Mouse (Mus musculus): ENCODE measurements around the gene Kif24.

Kif24 gene

DNA sequence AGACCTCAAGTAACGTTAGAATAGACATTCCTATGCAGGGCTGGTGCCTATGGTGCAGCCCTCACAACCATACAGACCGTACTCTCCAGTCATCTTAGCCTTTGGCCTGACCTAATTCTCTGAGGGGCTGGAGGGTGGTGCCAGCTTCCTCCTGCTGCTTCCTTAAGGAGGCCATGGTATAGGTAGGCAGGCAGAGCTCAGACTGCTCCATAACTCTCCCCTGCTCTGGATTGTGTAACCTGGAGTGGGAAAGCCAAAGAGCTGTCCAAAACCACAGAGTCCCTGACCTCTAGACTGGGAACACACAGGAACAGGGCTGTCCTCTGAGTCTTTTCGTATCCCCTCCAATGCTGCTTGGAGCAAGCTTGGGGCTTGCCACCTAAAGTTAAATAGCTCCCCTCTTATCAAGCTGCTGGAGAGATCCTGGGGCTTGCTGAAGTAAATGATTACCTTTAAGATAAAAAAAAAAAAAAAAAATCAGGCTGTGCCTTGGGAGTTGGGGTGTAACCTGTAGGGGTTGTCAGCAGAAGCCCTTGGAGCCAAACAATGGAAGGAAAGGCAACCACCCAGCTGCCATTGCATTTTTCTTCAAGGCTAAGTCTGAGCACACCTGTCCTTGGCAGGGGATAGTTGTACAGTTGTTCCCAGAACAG, 28.9 kb upstream of the Kif24 start:
- no peak for DNase-seq (ENCODE audit: low read depth, low spot score)

DNA sequence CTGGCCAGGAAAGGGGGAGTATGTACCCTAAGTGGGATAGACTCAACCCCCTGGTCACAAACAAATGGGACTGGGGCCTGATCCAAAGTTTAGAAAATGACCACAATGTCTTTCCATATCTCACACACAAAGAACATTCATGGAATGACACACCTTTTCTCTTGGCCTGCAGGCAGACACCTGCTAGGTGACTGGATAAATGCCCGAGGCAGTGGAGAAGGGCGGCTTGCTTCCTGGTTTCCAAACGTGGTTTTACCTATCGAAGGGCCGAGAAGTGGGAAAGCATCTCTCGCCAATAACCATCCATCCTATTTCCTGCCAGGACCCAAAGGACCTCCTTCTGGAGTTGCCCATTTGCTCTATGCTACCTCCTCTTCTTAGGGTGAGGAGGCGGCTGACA, 28.3 kb upstream of the Kif24 start:
- no peak for DNase-seq (ENCODE audit: low read depth, low spot score)

DNA sequence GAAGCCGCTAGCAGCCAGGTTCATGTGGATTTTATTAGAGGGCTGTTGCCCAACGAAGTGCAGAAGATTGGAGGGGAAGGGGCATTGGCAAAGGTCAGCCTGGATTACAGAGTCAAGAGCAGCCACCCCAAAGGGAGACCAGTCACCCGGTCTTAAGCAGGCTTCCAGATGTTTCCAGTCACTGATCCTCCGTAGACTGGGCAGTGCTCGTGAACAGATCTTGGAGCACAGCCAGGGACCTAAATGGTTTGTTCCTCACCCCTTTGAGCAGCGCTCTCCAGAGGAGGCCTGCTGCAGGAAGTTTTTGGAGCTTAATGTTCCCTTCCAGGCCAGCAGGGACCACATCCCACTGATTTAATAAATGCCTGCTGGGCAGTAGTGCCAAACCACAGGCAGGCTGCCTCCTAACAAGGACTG, 16.9 kb upstream of the Kif24 start:
- no peak for DNase-seq (ENCODE audit: low read depth, low spot score)

DNA sequence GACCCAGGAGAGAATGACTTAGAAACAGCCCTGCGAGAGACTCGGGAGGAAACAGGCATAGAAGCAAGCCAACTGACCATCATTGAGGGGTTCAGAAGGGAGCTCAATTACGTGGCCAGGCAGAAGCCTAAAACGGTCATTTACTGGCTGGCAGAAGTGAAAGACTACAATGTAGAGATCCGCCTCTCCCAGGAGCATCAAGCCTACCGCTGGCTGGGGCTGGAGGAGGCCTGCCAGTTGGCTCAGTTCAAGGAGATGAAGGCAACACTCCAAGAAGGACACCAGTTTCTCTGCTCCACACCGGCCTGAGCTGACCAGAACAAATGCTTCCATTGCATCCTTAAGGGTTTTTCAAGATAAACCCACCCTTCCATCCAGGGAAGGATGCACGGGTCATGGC, 15.6 kb upstream of the Kif24 start:
- DNase-seq (ENCODE audit: low read depth, low spot score) = no peak

DNA sequence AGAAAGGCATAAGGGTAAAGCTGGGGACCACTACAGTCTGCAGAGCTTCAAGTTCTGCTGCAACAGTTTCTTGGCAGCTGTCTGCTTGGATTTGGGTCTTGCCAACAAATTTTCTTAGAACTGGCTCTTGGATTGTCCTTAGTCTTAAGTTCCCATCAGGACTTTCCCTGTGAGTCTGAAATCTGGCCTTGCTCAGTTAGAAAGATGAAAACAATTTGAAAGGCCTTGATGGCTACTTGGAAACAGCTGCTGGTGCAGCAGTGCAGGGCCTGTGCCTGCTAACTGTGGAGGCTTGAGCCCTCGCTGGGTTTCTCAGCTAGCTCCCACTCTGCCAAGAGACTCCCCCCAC, 14.7 kb upstream of the Kif24 start:
- DNase-seq (ENCODE audit: low read depth, low spot score) = no peak

DNA sequence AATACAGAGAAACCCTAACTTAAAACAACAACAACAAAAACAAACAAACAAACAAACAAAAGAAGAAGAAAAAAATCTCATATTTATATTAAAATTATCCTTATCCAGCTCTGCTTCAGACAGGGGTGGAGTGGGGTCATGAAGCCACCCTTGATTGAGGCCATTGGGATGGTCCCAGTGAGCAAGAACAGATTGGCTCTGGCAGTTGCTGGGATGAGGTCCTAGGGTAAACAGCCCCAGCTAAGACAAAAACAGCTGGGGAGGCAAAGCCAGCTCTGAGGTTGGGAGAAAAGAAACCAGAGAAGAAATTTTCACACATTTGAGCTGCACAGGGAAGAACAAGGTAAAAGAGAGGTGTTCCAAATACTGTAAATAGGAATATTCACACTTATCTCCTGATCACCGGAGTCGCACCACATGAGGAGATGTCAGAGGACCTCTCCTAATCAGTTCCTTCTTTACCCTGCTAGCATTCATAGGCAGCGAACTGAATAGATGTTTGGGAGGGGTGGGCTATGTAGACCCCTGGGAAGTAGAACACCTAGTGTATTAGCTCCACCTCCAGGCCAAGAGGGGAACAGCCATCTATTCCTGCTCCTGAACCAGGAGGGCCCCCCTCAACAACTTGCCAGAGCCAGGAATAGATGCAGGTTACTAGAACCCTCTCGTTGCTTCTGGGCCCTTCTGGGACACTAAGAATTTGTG, 14.2 kb upstream of the Kif24 start:
- DNase-seq (ENCODE audit: low read depth, low spot score) = no peak

DNA sequence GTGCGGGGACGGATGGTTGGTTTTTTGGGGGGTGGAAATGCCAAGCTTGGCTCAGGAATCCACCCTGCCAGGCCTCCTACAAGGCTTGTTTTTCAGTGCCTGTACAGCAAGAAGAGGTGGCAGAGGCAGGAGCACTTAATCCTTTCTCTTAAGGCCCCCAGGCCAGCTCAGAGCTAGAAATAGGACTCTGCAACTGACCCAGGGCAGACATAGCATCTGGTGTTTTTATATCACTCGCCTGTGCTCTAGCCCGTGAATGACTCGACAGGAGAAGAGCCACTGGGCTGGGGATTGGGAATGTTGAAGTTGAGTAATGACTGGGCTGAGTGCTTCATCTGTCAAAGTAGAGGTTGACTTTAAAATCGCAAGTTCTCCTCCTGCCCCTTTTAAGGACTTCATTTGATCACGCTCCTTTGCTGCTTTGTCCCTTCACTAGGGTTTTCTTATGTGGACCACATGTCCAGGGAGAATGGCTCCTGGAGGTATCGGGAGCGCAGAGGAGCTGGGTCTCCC, 13.0 kb upstream of the Kif24 start:
- DNase-seq (ENCODE audit: low read depth, low spot score) = no peak

DNA sequence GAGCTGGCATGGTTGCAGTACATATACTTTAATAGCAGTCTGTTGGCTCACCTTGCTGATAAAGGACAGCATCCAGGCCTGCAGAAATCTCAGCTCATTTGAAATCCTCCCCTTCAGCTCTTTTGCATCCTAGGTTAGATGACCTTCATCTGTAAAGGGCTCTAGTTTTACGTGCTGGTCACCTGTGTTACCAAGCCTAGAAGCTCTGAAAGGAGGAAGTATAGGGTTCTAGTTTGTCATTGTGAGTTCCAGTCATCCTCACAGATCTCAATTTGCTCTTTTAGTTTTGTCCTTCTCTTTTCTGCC, 6.7 kb upstream of the Kif24 start:
- no peak for DNase-seq (ENCODE audit: low read depth, low spot score)

DNA sequence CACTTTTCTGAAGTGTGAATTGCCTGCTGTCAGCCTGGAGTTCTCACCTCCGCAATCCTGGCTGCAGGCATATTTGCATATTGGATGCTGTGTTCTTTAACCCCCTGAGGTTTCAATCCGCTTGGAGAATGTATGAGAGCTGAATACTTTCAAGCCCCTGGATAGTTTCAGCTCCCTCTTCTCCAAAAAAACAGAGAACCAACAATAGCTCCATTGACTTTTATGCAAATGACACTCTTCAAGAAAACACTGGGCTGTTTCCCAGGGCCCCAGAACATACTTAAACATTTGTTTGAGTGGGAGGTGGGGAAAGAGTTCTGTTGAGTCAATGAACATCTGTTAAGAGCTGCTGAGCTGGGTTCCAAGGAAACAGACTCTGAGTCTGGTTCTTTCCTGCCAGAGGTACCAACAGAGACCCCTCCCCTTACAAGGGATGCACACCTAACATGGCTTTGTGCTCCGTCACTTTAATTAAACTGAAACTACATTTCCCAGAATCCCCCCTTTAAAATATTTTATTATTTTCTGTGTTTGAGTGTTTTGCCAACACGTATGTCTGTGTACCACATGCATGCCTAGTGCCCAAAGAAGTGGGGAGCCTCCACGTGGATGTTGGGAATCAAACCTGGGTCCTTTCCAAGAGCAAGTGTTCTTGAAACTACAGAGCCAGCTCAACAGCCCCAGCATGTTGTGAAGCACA, 6.1 kb upstream of the Kif24 start:
- DNase-seq (ENCODE audit: low read depth, low spot score) = no peak

DNA sequence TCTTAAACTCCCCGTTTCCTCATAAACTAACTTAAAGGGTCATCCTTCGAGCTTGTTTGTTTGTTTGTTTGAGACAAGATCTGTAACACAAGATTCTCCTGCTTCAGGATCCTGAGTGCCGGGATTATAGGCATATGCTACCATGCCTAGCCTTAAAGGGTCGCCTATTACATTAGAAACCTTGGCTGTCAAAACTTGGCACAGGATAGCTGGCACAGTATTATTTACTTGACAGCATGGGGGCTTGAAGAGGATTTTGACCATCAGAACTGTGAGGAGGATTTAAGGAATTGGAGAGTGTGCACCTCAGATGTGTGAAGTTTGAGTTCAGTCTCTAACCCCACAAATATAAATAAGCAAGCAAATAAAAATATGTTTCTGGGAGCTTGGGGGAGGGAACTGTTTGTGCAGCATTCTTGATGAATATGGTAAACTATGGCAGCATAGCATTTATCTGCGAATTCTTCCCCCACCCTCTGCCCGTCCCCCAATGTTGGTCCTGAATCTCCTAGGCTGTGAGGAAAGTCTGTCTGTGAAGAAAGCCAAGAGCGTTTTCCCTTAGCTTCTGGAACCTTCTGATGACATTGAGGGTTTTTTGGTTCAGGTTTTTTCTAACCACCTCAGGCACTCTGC, 5.5 kb upstream of the Kif24 start:
- DNase-seq (ENCODE audit: low read depth, low spot score) = no peak

DNA sequence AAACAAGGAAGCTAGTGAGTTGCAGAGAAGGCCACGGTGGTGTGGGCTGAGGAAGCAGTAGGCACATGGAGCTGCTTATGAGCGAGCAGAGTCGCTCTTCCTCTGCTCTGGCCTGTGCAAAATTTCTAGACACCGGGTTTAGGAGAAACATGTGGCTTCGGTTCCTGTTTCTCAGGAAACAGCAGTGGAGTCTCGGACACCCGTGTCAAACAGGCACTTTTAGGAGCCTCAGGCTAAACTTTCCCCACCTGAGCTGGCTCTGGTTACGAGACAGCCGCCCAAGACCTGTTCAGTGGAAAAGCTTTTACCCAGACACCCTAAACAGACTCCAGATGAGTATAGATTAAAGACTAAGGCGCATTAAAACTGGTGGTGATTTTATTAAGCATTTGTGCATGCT, 4.5 kb upstream of the Kif24 start:
- DNase-seq (ENCODE audit: low read depth, low spot score) = no peak

DNA sequence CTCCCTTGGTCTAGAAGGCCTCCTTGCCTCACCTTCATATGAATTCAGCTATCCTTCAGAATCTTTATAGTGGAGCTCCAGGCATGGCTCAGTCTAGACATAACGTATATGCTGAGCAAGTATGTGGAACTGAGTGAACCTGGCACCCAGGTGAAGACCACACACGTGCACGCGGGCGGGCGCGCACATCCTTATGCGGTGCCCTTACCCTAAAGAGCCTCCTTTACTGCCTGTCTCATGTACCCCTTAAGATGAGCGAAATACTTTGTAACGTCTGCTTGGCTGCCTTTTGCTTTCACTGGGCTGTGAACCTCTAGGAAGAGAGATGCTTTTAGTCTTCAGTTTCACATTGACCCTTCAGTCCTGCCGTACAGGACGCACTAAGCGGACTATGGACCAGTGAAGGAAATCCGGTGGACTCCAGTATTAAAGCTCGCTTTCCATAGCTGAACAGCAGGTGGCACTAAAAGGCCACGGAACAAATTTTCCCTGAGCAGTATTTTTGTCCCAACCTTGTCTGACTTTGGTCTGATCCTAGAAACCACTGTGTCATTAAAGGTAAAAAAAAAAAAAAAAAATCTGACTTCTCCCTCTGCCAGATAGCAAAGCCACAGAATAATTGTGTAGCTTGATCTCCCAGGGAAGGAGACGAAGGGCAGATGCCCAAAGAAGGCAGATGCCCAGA, 3.9 kb upstream of the Kif24 start:
- DNase-seq (ENCODE audit: low read depth, low spot score) = peak; percentile 43

DNA sequence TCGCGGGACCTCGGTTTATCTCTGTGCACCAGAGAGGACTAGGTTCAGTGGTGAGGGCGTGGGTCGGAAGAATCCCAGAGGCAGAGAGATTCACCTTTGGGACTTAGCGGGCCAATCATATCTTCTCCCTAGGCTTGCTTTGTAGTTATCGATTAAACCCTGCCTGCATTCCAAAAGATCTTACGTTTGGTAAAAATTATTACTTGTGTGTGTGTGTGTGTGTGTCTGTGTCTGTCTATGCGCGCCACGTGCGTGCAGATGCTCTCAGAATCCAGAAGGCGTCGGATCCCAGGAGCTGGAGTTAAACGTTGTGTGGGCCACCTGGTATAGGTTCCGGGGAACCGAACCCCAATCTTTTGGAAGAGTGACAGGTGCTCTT, 589 bp upstream of the Kif24 start:
- DNase-seq (ENCODE audit: low read depth, low spot score) = no peak

DNA sequence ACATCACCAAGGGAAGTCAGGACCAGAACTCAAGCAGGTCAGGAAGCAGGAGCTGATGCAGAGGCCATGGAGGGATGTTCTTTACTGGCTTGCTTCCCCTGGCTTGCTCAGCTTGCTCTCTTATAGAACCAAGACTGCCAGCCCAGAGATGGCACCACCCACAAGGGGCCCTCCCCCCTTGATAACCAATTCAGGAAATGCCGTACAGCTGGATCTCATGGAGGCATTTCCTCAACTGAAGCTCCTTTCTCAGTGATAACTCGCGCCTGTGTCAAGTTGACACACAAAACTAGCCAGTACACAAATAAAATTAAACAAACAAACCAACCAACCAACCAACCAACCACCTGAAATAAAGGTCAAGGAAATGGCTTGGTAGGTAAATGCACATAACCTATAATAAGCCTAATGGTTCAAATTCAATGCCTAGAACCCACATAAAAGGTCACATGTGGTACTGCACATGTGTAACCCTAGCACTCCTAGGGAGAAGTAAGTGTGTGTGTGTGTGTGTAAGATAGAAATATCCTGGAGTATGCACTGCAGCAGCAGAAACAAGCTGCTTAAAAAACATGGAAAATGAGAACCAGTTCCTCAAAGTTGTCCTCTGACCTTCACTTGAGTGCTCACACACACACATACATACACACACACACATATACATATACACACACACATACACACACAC, 1.5 kb downstream of the Kif24 start:
- peak; percentile 46 for DNase-seq (ENCODE audit: low read depth, low spot score)

DNA sequence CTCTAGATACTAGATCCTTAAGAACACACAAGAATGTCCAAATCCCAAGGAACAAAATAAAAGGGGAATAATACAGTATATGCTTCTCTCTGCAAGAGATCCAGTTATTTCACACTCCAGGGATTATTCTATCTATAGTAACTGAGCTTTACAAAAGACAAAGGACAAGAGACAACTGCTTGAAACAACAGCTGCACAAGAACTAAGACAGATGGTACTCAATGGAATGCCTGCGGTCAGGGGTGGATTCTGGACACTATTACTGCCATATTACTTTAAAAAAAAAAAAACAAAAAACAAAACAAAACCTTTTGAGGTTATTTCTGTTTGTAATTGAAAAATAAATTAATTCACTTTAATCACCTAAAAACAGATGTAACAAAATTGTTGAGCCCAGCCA, 4.0 kb downstream of the Kif24 start:
- DNase-seq (ENCODE audit: low read depth, low spot score) = no peak

DNA sequence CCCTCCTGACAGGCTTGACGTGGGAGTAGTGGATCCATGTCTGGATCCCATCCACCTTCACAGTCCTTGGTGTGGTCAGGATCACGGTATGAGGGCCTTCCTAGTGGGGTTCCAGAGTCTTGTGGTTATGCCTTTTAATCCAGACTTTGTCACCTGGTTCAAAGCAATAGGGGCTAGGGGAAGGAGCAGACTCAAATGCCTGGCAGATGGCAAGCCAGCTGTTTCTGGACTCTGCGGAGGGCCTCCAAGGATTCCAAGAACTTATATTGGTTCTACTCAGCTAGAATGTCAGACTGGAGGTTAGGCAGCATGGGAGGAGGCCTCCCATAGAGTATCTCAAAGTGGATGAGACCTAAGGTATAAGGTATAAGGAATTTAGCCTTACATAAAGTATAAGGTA, 17.1 kb downstream of the Kif24 start:
- DNase-seq (ENCODE audit: low read depth, low spot score) = no peak

DNA sequence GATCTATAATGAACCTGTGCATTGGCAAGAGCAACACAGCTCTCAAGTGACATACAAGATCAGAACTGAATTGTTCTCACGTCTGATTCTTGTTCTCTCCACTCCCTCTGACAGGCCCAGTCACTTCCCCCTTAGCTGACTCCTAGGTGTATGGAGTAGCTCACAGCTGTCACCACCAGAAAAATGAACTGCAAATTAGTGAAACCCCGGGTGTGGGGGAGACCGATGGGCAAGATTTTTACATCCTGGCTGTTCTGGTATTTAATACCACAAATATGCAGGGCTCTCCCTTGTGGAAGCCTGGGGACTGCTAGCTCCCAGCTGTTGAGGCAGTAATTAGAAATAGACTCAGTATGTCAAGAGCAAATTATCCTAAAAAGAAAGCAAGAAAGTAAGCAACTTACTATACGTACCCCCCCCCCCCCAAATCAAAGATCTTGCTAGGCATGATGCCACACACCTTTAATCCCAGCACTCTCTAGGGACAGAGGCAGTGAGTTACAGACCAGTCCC, 21.8 kb downstream of the Kif24 start:
- DNase-seq (ENCODE audit: low read depth, low spot score) = peak; percentile 63

DNA sequence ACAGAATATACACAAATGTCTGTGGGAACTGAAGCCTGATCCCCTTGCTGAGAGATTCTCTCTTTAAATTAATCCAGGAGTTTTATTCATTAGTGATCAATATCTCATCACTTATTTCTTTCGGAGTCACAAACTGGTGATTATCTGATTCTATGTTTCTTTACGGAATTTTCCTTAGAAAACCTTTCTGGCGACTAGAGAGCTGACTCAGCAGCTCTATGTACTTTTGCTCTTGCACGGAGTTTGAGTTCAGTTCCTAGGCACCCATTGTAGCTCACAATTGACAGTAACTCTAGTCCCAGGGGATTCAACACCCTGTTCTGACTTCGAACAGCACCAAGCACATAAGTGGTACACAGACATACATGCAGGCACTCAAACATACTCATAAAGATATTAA, 25.8 kb downstream of the Kif24 start:
- no peak for DNase-seq (ENCODE audit: low read depth, low spot score)

DNA sequence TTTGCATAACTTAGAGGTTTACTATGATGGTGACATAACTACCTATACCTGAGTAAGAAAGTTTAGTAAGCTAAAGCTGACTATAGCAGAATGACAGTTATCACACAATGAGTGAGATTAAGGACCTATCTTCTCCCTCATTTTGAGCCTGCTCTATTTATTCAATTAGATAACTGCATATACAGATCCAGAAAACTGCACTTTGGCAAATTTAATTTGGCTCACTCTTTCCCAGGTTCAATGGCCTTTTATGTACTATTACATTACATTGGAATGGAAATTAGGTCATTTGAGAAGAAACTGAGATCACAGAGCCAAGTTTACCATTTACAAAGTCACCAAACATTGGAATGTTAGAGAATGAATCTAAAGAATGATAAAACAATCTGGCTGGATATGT, 47.7 kb downstream of the Kif24 start:
- no peak for DNase-seq (ENCODE audit: low read depth, low spot score)

DNA sequence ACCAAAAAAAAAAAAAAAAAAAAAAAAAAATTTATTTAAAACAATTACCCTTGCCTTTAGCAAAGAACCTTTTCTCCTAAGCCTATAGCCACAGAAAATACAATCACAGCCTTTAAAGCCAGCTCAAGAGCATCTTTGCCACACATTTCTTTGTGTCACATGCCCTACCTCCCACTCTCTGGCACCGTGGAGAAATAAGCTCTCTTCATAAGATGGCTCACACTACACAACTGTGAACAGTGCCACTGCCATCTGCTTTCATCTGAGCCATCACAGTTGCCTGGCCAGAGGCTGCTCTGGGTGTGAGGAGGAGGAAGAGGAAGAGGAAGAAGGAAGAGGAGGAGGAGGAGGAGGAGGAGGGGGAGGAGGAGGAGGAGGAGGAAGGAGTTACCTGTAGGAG, 55.3 kb downstream of the Kif24 start:
- DNase-seq (ENCODE audit: low read depth, low spot score) = no peak

DNA sequence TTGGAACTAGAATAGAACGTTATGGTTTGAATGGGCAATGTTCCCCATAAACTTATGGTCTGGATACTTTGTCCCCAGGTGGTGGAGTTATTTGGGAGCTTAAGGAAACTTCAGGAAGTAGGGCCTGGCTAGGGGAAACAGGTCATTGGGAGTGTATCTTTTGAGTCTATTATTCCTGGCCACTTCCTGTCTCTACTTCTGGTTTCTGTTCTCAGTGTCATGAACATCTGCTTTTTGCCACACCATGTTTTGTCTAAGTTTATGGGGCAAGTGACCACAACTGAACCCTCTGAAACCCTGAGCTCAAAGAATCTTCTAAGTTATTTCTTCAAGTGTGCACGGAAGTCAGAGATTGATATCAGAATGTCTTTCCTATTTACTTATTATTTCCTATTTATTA, 57.3 kb downstream of the Kif24 start:
- peak; percentile 19 for DNase-seq (ENCODE audit: low read depth, low spot score)

Data from A20 (cell line).